Mouse (Mus musculus) 3T3-L1 (cell line): ENCODE results near the gene Cldn3.
A peak's percentile ranks its signal among the peaks of the same experiment; 100 is the strongest.

Experiments
- DNase-seq: peaks from one replicate; pipeline ENCODE4 v3.0.0-alpha.2; 2015; ENCODE audit warnings: low read depth, low spot score

The Cldn3 gene

GRCm38 (mm10) chr5:135002151-135002550, 16.1 kb downstream of the Cldn3 start:
- no peak for DNase-seq

- no peak for DNase-seq
Observed at GRCm38 (mm10) chr5:135007802-135008571, 22.0 kb downstream of the Cldn3 start.

GRCm38 (mm10) chr5:135008671-135009589, 22.9 kb downstream of the Cldn3 start, which contains the start of gene Abhd11:
Gene Abhd11, plus strand, starts transcription at chr5:135009152.
- peak; percentile 100 for DNase-seq

- DNase-seq, result peak; percentile 93
Observed at GRCm38 (mm10) chr5:135009590-135010319, 23.7 kb downstream of the Cldn3 start.

- no peak for DNase-seq
Observed at GRCm38 (mm10) chr5:135010320-135010709, 24.3 kb downstream of the Cldn3 start.

- DNase-seq, result no peak
Observed at GRCm38 (mm10) chr5:135010841-135011743, 25.1 kb downstream of the Cldn3 start.

GRCm38 (mm10) chr5:135011809-135012613, 26.0 kb downstream of the Cldn3 start:
- DNase-seq, result no peak

GRCm38 (mm10) chr5:135012671-135013441, 26.8 kb downstream of the Cldn3 start:
- peak; percentile 85 for DNase-seq

- DNase-seq, result peak; percentile 93
Observed at GRCm38 (mm10) chr5:135015497-135015896, 29.5 kb downstream of the Cldn3 start.

GRCm38 (mm10) chr5:135016224-135016759, 30.3 kb downstream of the Cldn3 start:
- DNase-seq, result no peak

GRCm38 (mm10) chr5:135021814-135022213, 35.8 kb downstream of the Cldn3 start:
- DNase-seq, result peak; percentile 68

- peak; percentile 85 for DNase-seq
Observed at GRCm38 (mm10) chr5:135023344-135024173, 37.5 kb downstream of the Cldn3 start, which contains the start of gene Stx1a. Gene Stx1a, plus strand, starts transcription at chr5:135023482.

GRCm38 (mm10) chr5:135024665-135025224, 38.7 kb downstream of the Cldn3 start:
- DNase-seq, result peak; percentile 45

GRCm38 (mm10) chr5:135025899-135026298, 39.9 kb downstream of the Cldn3 start:
- no peak for DNase-seq

- DNase-seq, result peak; percentile 92
Observed at GRCm38 (mm10) chr5:135029007-135029854, 43.2 kb downstream of the Cldn3 start.

GRCm38 (mm10) chr5:135032581-135032980, 46.6 kb downstream of the Cldn3 start:
- no peak for DNase-seq

GRCm38 (mm10) chr5:135034593-135034992, 48.6 kb downstream of the Cldn3 start:
- DNase-seq, result no peak
